Mouse (Mus musculus) myocyte (in vitro differentiated cells): ENCODE data around the gene Tmem151b. TPM values are rescaled to one million over a fixed set of nuclear protein-coding genes. Genes with fewer than 3 reads are reported as not detected.

Experiments used
- H3K27me3 ChIP-seq: one replicate; pipeline ENCODE4 v1.6.1; 2011; ENCODE audit not compliant: control insufficient read depth, insufficient read depth, insufficient read length
- H3K36me3 ChIP-seq: one replicate; pipeline ENCODE4 v1.6.1; 2011; ENCODE audit not compliant: control insufficient read depth, insufficient read depth
- H3K4me2 ChIP-seq: one replicate; pipeline ENCODE4 v1.6.1; 2011; ENCODE audit warnings: low read depth, control low read depth
- H3K4me3 ChIP-seq: one replicate; pipeline ENCODE4 v1.5.1; 2011; ENCODE audit warnings: mild to moderate bottlenecking, control low read depth, moderate library complexity
- H3K79me2 ChIP-seq: one replicate; pipeline ENCODE4 v1.6.1; 2011; ENCODE audit not compliant: control insufficient read depth, insufficient read depth
- H3ac ChIP-seq: one replicate; pipeline ENCODE4 v1.6.1; 2011; ENCODE audit not compliant: control insufficient read depth, insufficient read length
- CEBPB ChIP-seq: IDR thresholded peaks from 2 replicates; pipeline ENCODE4 v1.6.1; 2011; ENCODE audit warnings: mild to moderate bottlenecking, moderate library complexity; ENCODE audit not compliant: poor library complexity, insufficient read depth, severe bottlenecking
- E2F4 ChIP-seq: IDR thresholded peaks from one replicate; pipeline ENCODE4 v1.6.1; 2011; ENCODE audit warnings: mild to moderate bottlenecking, control low read depth, moderate library complexity; ENCODE audit not compliant: insufficient read depth
- MAX ChIP-seq: IDR thresholded peaks from one replicate; pipeline ENCODE4 v1.6.1; 2011; ENCODE audit warnings: low read depth, mild to moderate bottlenecking, control low read depth
- MYOD1 ChIP-seq, 3 experiments: IDR thresholded peaks; one replicate each; pipeline ENCODE4 v1.6.1; 2011; ENCODE audit warnings: control low read depth in 2 of 3, low read depth in 2 of 3, mild to moderate bottlenecking in 2 of 3, moderate library complexity in 1 of 3; ENCODE audit not compliant: insufficient read length in 2 of 3, control insufficient read depth in 1 of 3
- MYOG ChIP-seq, 3 experiments: IDR thresholded peaks; one replicate each; pipeline ENCODE4 v1.6.1; 2011; ENCODE audit warnings: control low read depth in 2 of 3, low read depth in 2 of 3, mild to moderate bottlenecking in 2 of 3; ENCODE audit not compliant: insufficient read length in 2 of 3, control insufficient read depth in 1 of 3, insufficient read depth in 1 of 3
- POLR2A ChIP-seq: IDR thresholded peaks from one replicate; pipeline ENCODE4 v1.6.1; 2011; ENCODE audit warnings: low read depth, mild to moderate bottlenecking, control low read depth, moderate library complexity; ENCODE audit not compliant: insufficient read length
- POLR2AphosphoS2 ChIP-seq: IDR thresholded peaks from one replicate; pipeline ENCODE4 v1.6.1; 2011; ENCODE audit warnings: low read depth, control low read depth; ENCODE audit not compliant: insufficient read length
- REST ChIP-seq: IDR thresholded peaks from one replicate; pipeline ENCODE4 v1.6.1; 2011; ENCODE audit warnings: mild to moderate bottlenecking, control low read depth, moderate library complexity; ENCODE audit not compliant: insufficient read depth, insufficient read length
- SRF ChIP-seq: IDR thresholded peaks from one replicate; pipeline ENCODE4 v1.6.1; 2011; ENCODE audit warnings: low read depth; ENCODE audit not compliant: control insufficient read depth, insufficient read length
- TCF12 ChIP-seq: IDR thresholded peaks from one replicate; pipeline ENCODE4 v1.6.1; 2011; ENCODE audit warnings: mild to moderate bottlenecking, control low read depth; ENCODE audit not compliant: poor library complexity, insufficient read depth, severe bottlenecking
- TCF3 ChIP-seq: IDR thresholded peaks from one replicate; pipeline ENCODE4 v1.6.1; 2011; ENCODE audit warnings: low read depth, control low read depth; ENCODE audit not compliant: insufficient read length
- USF1 ChIP-seq: IDR thresholded peaks from one replicate; pipeline ENCODE4 v1.6.1; 2011; ENCODE audit warnings: low read depth, mild to moderate bottlenecking, control low read depth, moderate library complexity
- polyA plus RNA-seq: library from polyadenylated mRNA; unstranded; fragments of >200 nt; fragmentation: generic; extraction: Trizol; gene quantifications from one replicate; pipeline ENCODE4 v1.2.1, GENCODE M21; 2012; ENCODE audit warnings: missing spikeins

The Tmem151b gene
- polyA plus RNA-seq, 1 experiment, result 0.30 TPM

GRCm38 (mm10) chr17:45563655-45564530, 14.4 kb upstream of the Tmem151b start, which contains the start of gene Slc35b2:
Gene Slc35b2, plus strand, starts transcription at chr17:45563874.
- Histone ChIP-seq H3K27me3 (no peaks in the 10 kb centered on the region), H3ac (peak within 1 kb of the TSS; percentile 57), H3K79me2 (peaks cover 14% of the 10 kb centered on the region), H3K4me2 (peak within 1 kb of the TSS; percentile 94), H3K36me3 (peaks cover 26% of the 10 kb centered on the region), H3K4me3 (peak within 1 kb of the TSS; percentile 48)
- no peak for TF ChIP-seq MAX
- no peak for TF ChIP-seq TCF12
- peak; percentile 43 for TF ChIP-seq E2F4
- TF ChIP-seq SRF, result peak; percentile 42
- peak; percentile 12 for TF ChIP-seq USF1
- peak in 2 of 3 experiments; percentile 14 to 32 for TF ChIP-seq MYOG (IDR thresholded peaks at IDR 0.05; ENCODE audit: control insufficient read depth in 1 of 3, insufficient read depth in 1 of 3, insufficient read length in 2 of 3, low read depth in 2 of 3)
- peak; percentile 96 for TF ChIP-seq POLR2AphosphoS2
- no peak for TF ChIP-seq REST
- peak; percentile 97 for TF ChIP-seq POLR2A
- no peak for TF ChIP-seq CEBPB
- peak in 1 of 3 experiments; percentile 32 for TF ChIP-seq MYOD1 (IDR thresholded peaks at IDR 0.05; ENCODE audit: control insufficient read depth in 1 of 3, insufficient read length in 2 of 3, low read depth in 2 of 3)
- TF ChIP-seq TCF3, result no peak

GRCm38 (mm10) chr17:45563216-45563615, 13.7 kb upstream of the Tmem151b start:
- H3K79me2 ChIP-seq, result peaks cover 8% of the 10 kb centered on the region
- TF ChIP-seq CEBPB (no peak), MYOD1 (IDR thresholded peaks at IDR 0.05; ENCODE audit: control insufficient read depth in 1 of 3, insufficient read length in 2 of 3, low read depth in 2 of 3) (no peak), REST (no peak), POLR2AphosphoS2 (no peak), E2F4 (no peak), MAX (no peak), USF1 (no peak), SRF (no peak), POLR2A (no peak), MYOG (IDR thresholded peaks at IDR 0.05; ENCODE audit: control insufficient read depth in 1 of 3, insufficient read depth in 1 of 3, insufficient read length in 2 of 3, low read depth in 2 of 3) (no peak), TCF3 (no peak), TCF12 (no peak)
- no peak overlapping the region for H3K4me2 ChIP-seq
- no peaks in the 10 kb centered on the region for H3K27me3 ChIP-seq
- peak overlapping the region; percentile 57 for H3ac ChIP-seq
- peaks cover 20% of the 10 kb centered on the region for H3K36me3 ChIP-seq
- no peak overlapping the region for H3K4me3 ChIP-seq

GRCm38 (mm10) chr17:45559732-45560525, 10.5 kb upstream of the Tmem151b start:
- Histone ChIP-seq H3K4me2 (no peak overlapping the region), H3K36me3 (no peaks in the 10 kb centered on the region), H3K79me2 (peaks cover 6% of the 10 kb centered on the region), H3K4me3 (no peak overlapping the region), H3ac (no peak overlapping the region), H3K27me3 (no peaks in the 10 kb centered on the region)
- TF ChIP-seq REST (no peak), USF1 (no peak), POLR2AphosphoS2 (no peak), MAX (no peak), SRF (no peak), MYOD1 (IDR thresholded peaks at IDR 0.05; ENCODE audit: control insufficient read depth in 1 of 3, insufficient read length in 2 of 3, low read depth in 2 of 3) (no peak)

- no peaks in the 10 kb centered on the region for H3K79me2 ChIP-seq
- TF ChIP-seq TCF3 (no peak), POLR2AphosphoS2 (no peak), REST (no peak)
- peak overlapping the region; percentile 6 for H3K4me2 ChIP-seq
- no peak overlapping the region for H3ac ChIP-seq
- H3K27me3 ChIP-seq, result no peaks in the 10 kb centered on the region
- H3K36me3 ChIP-seq, result no peaks in the 10 kb centered on the region
- H3K4me3 ChIP-seq, result no peak overlapping the region
Observed at GRCm38 (mm10) chr17:45557998-45558862, 8.8 kb upstream of the Tmem151b start.
